Mouse (Mus musculus) hindbrain, embryonic 13.5 days (tissue): ENCODE results near the gene Smyd4. TPM values are rescaled to one million over a fixed set of nuclear protein-coding genes. Genes with fewer than 3 reads are reported as not detected.
A peak's percentile ranks its signal among the peaks of the same experiment; 100 is the strongest.

Experiments used
- ATAC-seq: fragments of 200-750 bp; cut with Nextera tagmentation; 2 replicates; pipeline ENCODE4 v1.8.0; 2017; ENCODE audit warnings: moderate TSS enrichment; ENCODE audit not compliant: low FRiP score
- H3K27ac ChIP-seq: fragments of 300-500 bp; sonication (generic); 2 replicates; pipeline ENCODE4 v1.5.1; 2015; ENCODE audit warnings: inconsistent platforms, mild to moderate bottlenecking, moderate library complexity
- H3K27me3 ChIP-seq: fragments of 300-500 bp; sonication (generic); 2 replicates; pipeline ENCODE4 v1.6.1; 2015; ENCODE audit warnings: mild to moderate bottlenecking, inconsistent platforms
- H3K36me3 ChIP-seq: fragments of 300-500 bp; sonication (generic); 2 replicates; pipeline ENCODE4 v1.6.1; 2015; ENCODE audit warnings: mild to moderate bottlenecking, inconsistent platforms
- H3K4me1 ChIP-seq: fragments of 300-500 bp; sonication (generic); replicated peaks from 2 replicates; pipeline ENCODE4 v1.6.1; 2015; ENCODE audit warnings: inconsistent platforms
- H3K4me2 ChIP-seq: fragments of 300-500 bp; sonication (generic); 2 replicates; pipeline ENCODE4 v1.6.1; 2015; ENCODE audit warnings: inconsistent platforms, mild to moderate bottlenecking, moderate library complexity
- H3K4me3 ChIP-seq: fragments of 300-500 bp; sonication (generic); 2 replicates; pipeline ENCODE4 v1.5.1; 2015; ENCODE audit warnings: mild to moderate bottlenecking, inconsistent platforms
- H3K9ac ChIP-seq: fragments of 300-500 bp; sonication (generic); 2 replicates; pipeline ENCODE4 v1.6.1; 2015; ENCODE audit warnings: mild to moderate bottlenecking, inconsistent platforms
- H3K9me3 ChIP-seq: fragments of 300-500 bp; sonication (generic); 2 replicates; pipeline ENCODE4 v1.6.1; 2016; ENCODE audit warnings: inconsistent platforms
- WGBS: fragments of 180-500 bp; shearing (Covaris S2); methylation state at CpG from one replicate; pipeline ENCODE4 v1.1.7; 2015; 5-methylcytosine and 5-hydroxymethylcytosine counted together
- polyA plus RNA-seq: library from polyadenylated mRNA; unstranded; fragments of >200 nt; fragmentation: Nextera tagmentation; extraction: Ambion mirVana; gene quantifications from 2 replicates; pipeline ENCODE4 v1.2.1, GENCODE M21; 2015

The Smyd4 gene
- polyA plus RNA-seq, 1 experiment from 2014 or later: 16.9 TPM

DNA sequence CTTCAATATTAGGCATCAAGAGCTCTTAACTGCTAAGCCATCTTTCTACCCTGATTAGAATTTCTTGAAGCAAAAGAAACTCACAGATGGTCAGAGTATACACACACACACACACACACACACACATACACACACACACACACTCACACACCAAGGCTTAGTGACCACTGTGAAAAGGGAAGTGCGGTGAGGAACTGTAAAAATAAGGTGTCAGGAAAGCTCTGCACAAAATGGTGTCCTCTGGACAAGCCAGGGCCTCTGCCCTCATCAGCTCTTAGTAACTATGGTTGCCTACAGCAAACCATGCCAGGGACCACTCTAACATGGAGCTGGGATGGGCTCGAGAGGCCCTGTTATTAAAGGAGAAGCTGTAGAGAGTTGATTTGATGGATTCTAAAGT, 23.8 kb upstream of the Smyd4 start:
- 97% methylated on average over 2 of the region's 2 CpGs for WGBS
- ATAC-seq: no peak
- Histone ChIP-seq H3K27ac (no peak overlapping the region), H3K9ac (no peak overlapping the region), H3K27me3 (no peaks in the 10 kb centered on the region), H3K4me2 (no peak overlapping the region), H3K9me3 (no peaks in the 10 kb centered on the region), H3K4me3 (no peak overlapping the region), H3K36me3 (peaks cover 13% of the 10 kb centered on the region; the same call in 1 of the 2 replicates), H3K4me1 (peaks cover 9% of the 10 kb centered on the region; the same call in 1 of the 2 replicates)

DNA sequence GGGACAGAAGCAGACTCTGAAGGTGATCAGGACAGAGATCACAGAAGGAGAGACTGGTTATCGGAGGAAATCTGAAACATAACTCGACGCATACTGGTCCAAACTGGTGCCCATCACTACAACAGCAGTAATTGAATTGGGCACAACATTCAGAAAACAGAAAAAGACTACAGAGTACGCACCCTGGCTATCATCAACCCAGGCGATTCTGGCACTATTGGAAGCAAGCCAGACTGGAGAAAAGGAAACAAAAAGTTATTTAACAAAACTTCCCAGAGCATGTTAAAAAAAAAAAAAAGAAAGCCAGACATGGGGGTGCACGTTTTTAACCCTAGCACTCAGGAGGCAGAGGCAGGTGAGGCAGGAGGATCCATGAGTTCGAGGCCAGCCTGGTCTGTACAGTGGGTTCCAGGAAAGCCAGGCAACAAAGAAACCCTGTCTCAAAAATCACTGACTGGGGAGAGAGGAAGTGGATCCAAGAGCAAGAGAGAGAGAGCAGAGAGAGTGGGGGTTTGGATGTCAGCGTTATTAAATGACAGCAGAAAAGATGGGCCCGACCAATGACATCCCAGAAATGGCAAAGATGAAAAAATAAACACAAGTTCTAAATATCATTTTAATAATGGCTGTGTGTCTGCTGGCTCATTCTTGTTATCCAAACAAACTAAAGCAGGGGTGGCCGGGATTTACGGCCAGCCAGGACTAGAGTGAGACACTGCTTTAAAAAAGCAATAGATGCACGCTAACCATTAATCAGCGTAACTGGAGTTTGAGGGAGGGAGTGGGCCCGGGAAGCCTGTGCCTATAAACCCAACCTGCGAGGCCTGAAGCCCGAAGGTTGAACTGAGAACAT, 22.9 kb upstream of the Smyd4 start:
- 85% methylated on average over 16 of the region's 16 CpGs for WGBS
- H3K4me2 ChIP-seq: no peak overlapping the region
- peaks cover 13% of the 10 kb centered on the region; the same call in 1 of the 2 replicates for H3K36me3 ChIP-seq
- H3K9me3 ChIP-seq: no peaks in the 10 kb centered on the region
- H3K9ac ChIP-seq: no peak overlapping the region
- H3K4me1 ChIP-seq: peaks cover 6% of the 10 kb centered on the region; the same call in 1 of the 2 replicates
- no peak overlapping the region for H3K27ac ChIP-seq
- no peaks in the 10 kb centered on the region for H3K27me3 ChIP-seq
- ATAC-seq: no peak
- H3K4me3 ChIP-seq: no peak overlapping the region

DNA sequence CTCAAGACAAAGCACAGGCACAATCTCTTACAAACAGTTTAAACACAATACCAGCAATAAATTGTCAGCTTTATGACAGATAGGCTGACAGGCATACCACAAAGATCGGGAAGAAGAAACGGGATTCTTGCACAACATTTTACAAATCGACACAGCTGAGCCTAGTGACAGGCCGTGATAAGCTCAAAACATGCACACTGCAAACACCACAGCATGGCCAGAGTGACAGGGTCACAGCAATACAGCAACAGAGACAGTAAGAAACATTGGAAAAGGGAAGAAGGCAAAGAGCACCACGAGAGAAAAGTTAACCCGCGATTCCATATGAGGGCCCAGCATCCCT, 22.3 kb upstream of the Smyd4 start:
- Histone ChIP-seq H3K27ac (no peak overlapping the region), H3K9me3 (no peaks in the 10 kb centered on the region), H3K4me1 (peaks cover 6% of the 10 kb centered on the region; the same call in 1 of the 2 replicates), H3K4me2 (no peak overlapping the region), H3K27me3 (no peaks in the 10 kb centered on the region), H3K36me3 (peaks cover 13% of the 10 kb centered on the region; the same call in 1 of the 2 replicates), H3K4me3 (no peak overlapping the region), H3K9ac (no peak overlapping the region)
- no peak for ATAC-seq
- 89% methylated on average over 7 of the region's 7 CpGs for WGBS

DNA sequence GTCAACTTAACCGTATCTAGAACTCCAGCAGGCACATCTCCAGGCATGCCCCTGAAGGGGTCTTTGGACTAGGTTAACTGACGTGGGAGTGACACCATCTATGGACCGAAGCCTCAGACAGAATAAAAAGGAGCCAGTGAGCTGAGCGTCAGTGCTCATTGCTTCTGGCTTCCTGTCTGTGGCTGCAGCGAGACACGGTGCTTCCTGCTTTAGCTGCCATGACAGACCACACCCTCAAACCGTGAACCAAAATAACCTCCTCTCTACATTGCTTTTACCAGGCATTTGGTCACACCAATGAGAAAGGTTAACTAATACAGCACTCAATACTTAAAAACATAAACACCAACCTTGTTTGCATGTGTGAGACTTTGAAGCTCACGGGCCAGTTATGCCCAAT, 11.6 kb upstream of the Smyd4 start:
- Histone ChIP-seq H3K36me3 (peaks cover 40% of the 10 kb centered on the region), H3K9me3 (no peaks in the 10 kb centered on the region), H3K9ac (no peak overlapping the region), H3K4me2 (no peak overlapping the region), H3K27ac (no peak overlapping the region), H3K27me3 (no peaks in the 10 kb centered on the region), H3K4me1 (0 out of 2 replicates have a peak, but pooled peaks cover 3% of the 10 kb centered on the region), H3K4me3 (no peak overlapping the region)
- 77% methylated on average over 8 of the region's 8 CpGs for WGBS
- no peak for ATAC-seq

DNA sequence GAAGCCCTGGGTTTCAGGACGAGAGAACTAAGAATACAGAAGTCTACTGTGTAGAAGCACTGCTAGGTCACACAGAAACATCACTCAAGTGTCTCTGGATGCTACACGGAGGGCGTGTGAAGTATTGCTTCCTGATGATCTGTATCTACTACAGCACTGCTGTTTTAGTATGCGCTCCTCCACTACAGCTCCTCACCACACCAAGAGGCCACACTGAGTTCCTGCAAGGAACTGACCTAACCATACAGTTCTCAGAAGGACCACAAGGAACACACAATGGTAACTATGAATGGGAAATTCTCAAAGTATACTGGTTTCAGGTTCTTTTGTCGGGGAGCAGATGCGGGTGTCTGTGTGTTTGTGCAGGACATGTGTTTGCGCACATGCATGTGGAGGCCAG, 11.0 kb upstream of the Smyd4 start:
- H3K9me3 ChIP-seq: no peaks in the 10 kb centered on the region
- no peak for ATAC-seq
- 0 out of 2 replicates have a peak, but pooled peaks cover 3% of the 10 kb centered on the region for H3K4me1 ChIP-seq
- H3K4me3 ChIP-seq: no peak overlapping the region
- WGBS: 92% methylated on average over 7 of the region's 7 CpGs
- no peaks in the 10 kb centered on the region for H3K27me3 ChIP-seq
- H3K36me3 ChIP-seq: peaks cover 39% of the 10 kb centered on the region
- no peak overlapping the region for H3K9ac ChIP-seq
- no peak overlapping the region for H3K4me2 ChIP-seq
- no peak overlapping the region for H3K27ac ChIP-seq

DNA sequence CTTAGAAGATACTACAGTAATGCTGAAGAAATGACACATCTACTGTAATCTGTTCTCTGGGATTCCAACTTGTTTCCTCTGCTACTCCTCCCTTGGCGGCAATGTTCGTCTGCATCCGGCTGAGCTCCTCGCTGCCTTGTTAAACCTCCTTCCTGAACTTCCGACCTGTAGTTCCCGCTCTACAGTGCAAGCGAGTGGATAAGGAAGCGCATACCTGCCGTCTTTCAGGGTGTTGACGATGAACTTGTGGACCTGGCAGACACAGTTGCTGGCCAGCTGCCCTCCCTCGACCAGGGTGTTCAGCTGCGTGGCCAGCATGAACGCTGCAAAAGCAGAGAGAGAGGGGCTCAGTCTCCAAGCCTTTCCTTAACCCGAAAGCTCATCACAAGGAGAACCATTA, 8.2 kb upstream of the Smyd4 start:
- ATAC-seq: no peak
- no peak overlapping the region for H3K4me2 ChIP-seq
- no peak overlapping the region for H3K9ac ChIP-seq
- peaks cover 3% of the 10 kb centered on the region; the same call in 1 of the 2 replicates for H3K4me1 ChIP-seq
- no peaks in the 10 kb centered on the region for H3K27me3 ChIP-seq
- H3K4me3 ChIP-seq: no peak overlapping the region
- peak overlapping the region; percentile 31; the same call in 1 of the 2 replicates for H3K27ac ChIP-seq
- WGBS: 93% methylated on average over 14 of the region's 14 CpGs
- peaks cover 39% of the 10 kb centered on the region for H3K36me3 ChIP-seq
- no peaks in the 10 kb centered on the region for H3K9me3 ChIP-seq

DNA sequence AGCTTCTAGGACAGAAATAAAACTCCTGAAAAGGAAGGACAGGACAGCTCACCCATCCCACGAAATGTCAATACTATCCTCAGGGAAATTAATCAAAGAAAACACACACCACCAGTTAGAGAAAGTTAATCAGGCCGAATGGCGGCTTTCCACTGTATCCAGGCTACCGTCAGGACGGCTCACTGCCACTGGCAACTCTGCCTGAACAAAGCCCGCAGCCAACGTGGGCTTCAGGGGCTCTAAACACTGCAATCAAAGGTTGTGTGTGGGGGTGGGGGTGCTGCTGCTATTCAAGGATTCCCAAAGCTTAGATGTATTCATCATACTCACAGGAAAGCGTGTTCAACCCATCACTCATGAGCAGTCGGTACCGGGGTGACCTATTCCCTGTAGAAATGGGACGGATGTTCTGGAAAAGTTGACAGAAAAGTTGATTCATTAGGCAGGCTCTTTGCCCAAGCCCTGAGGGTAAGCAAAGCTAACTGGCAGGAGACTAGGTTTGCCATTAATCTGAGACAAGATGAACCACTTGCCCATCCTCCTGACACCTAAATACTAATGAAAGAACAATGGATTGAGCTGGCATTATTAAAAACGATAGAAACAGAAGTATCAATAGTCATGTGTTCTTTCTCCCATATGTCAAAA, 7.4 kb upstream of the Smyd4 start:
- Histone ChIP-seq H3K27ac (peak overlapping the region; percentile 31; the same call in 1 of the 2 replicates), H3K9me3 (no peaks in the 10 kb centered on the region), H3K4me1 (peaks cover 8% of the 10 kb centered on the region; the same call in 1 of the 2 replicates), H3K9ac (no peak overlapping the region), H3K4me3 (no peak overlapping the region), H3K4me2 (no peak overlapping the region), H3K36me3 (peaks cover 39% of the 10 kb centered on the region), H3K27me3 (no peaks in the 10 kb centered on the region)
- 75% methylated on average over 12 of the region's 12 CpGs for WGBS
- ATAC-seq: no peak

DNA sequence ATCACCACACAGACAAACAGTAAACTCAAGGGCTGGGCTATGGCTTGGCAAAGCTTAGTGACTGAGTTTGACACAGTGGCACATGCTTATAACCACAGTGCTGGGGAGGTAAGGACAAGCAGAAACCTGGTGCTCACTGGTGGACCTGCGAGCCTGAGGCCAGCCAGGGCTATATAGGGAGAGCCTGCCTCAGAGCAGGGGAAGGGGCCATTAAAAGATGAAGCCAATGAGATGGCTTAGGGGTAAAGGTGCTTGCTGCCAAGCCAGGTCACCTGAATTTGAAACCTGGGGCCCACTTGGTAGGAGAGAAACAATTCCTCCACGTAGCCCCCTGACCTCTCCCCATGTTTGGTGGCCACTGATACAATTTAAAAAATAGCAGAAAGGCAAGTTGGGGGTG, 5.1 kb upstream of the Smyd4 start:
- no peak overlapping the region for H3K4me3 ChIP-seq
- 92% methylated on average over 2 of the region's 2 CpGs for WGBS
- H3K4me1 ChIP-seq: peaks cover 23% of the 10 kb centered on the region
- no peaks in the 10 kb centered on the region for H3K9me3 ChIP-seq
- H3K36me3 ChIP-seq: peaks cover 24% of the 10 kb centered on the region
- no peak overlapping the region for H3K27ac ChIP-seq
- H3K9ac ChIP-seq: no peak overlapping the region
- H3K4me2 ChIP-seq: no peak overlapping the region
- ATAC-seq: no peak
- H3K27me3 ChIP-seq: no peaks in the 10 kb centered on the region

DNA sequence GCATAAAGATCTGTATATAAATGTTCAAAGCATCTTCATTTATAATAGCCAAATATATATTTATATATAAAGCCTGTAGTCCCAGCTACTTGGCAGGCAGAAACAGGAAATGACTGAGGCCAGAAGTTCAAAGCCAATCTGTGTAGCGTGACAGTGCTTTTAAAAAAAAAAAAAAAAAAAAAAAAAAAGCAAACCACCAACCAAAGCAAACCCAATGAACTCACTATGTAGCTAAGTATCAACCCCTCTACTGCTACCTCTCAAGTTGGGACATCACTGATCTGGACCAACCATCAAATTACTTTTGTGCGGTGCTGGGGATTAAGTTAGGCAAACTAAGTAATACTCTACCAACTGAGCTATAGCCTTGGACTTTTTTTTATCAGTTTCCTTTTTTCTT, 4.1 kb upstream of the Smyd4 start:
- no peak overlapping the region for H3K4me3 ChIP-seq
- H3K4me2 ChIP-seq: no peak overlapping the region
- H3K4me1 ChIP-seq: peaks cover 28% of the 10 kb centered on the region
- 93% methylated on average over 2 of the region's 2 CpGs for WGBS
- no peak for ATAC-seq
- no peak overlapping the region for H3K9ac ChIP-seq
- H3K36me3 ChIP-seq: peaks cover 21% of the 10 kb centered on the region
- no peaks in the 10 kb centered on the region for H3K9me3 ChIP-seq
- no peaks in the 10 kb centered on the region for H3K27me3 ChIP-seq
- no peak overlapping the region for H3K27ac ChIP-seq

DNA sequence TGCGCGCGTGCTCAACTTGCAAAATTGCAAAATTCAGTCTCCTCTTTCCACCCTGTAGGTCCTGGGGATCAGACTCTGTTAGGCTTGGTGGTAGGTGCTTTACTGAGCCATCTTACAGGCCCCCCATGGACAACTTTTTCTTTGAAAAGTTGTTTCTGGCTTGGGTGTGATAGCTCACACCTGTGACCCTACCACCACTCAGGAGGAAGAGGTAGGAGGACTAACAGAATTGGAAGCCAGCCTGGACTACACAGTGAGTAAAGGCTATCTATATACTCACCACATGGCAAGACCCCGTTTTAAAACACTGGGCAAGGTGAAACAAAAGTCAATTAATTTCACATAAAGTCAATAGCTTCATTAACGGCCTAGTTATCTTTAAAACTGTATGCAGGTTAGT, 3.5 kb upstream of the Smyd4 start:
- Histone ChIP-seq H3K4me1 (peaks cover 28% of the 10 kb centered on the region), H3K9ac (no peak overlapping the region), H3K4me3 (no peak overlapping the region), H3K27me3 (no peaks in the 10 kb centered on the region), H3K4me2 (no peak overlapping the region), H3K27ac (no peak overlapping the region), H3K9me3 (no peaks in the 10 kb centered on the region), H3K36me3 (peaks cover 17% of the 10 kb centered on the region; the same call in 1 of the 2 replicates)
- WGBS: 96% methylated on average over 5 of the region's 5 CpGs
- ATAC-seq: no peak

DNA sequence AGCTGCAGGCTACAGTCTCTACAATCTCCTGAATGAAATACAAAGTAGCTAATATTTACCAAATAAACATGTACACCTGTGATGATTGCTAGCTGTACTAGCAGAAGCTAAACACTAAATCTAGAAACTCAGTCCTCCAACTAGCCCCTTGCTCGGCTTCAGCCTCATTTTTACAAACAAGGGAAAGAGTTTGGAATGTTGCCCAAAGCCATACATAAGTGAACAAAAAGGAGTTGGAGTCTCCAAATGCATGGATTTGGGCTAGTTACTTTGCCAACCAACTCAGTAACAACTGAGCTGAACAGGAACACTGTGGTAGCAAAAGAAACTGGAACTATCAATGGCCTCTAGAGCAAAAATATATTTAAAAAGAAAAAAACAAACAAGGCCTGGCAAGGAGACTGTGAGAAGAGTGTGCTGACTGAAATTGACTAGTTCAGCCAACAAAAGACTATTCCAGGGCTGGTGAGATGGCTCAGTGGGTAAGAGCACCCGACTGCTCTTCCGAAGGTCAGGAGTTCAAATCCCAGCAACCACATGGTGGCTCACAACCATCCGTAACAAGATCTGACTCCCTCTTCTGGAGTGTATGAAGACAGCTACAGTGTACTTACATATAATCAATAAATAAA, 1.6 kb upstream of the Smyd4 start:
- H3K4me3 ChIP-seq: no peak overlapping the region
- 69% methylated on average over 4 of the region's 4 CpGs for WGBS
- no peak overlapping the region for H3K27ac ChIP-seq
- H3K4me1 ChIP-seq: peaks cover 25% of the 10 kb centered on the region
- H3K27me3 ChIP-seq: no peaks in the 10 kb centered on the region
- ATAC-seq: no peak
- H3K4me2 ChIP-seq: peak overlapping the region; percentile 82
- no peaks in the 10 kb centered on the region for H3K36me3 ChIP-seq
- no peaks in the 10 kb centered on the region for H3K9me3 ChIP-seq
- H3K9ac ChIP-seq: no peak overlapping the region

DNA sequence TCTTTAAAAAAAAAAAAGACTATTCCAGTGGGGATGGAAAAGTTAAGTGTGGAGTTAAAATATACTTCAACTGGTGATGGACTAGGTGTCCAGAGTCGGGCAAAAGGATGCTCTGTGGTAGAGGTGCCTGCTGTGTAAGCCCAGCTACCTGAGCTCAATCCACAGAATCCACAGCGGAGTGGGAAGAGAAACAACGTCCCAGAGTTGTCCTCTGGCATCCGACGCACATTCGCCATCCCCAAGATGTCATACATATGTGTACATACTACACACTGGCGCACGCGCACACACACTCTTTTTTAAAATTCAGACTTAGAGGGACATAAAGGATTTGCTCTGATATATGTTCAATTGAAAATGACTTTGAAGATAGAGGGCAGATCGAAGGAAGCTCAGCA, 1.0 kb upstream of the Smyd4 start:
- H3K27ac ChIP-seq: no peak overlapping the region
- peak overlapping the region; percentile 61 for H3K4me3 ChIP-seq
- H3K27me3 ChIP-seq: no peaks in the 10 kb centered on the region
- no peaks in the 10 kb centered on the region for H3K9me3 ChIP-seq
- H3K4me2 ChIP-seq: peak overlapping the region; percentile 82
- H3K9ac ChIP-seq: peak overlapping the region; percentile 76
- WGBS: 50% methylated on average over 10 of the region's 10 CpGs
- H3K4me1 ChIP-seq: peaks cover 25% of the 10 kb centered on the region
- no peak for ATAC-seq
- H3K36me3 ChIP-seq: no peaks in the 10 kb centered on the region
